Mouse (Mus musculus) forebrain, embryonic 15.5 days (tissue): ENCODE results near the gene Gm10840. TPM values are rescaled to one million over a fixed set of nuclear protein-coding genes. Genes with fewer than 3 reads are reported as not detected.
"Not testable (repeated sequence)": the region's sequence is repeated elsewhere in the genome, so short reads cannot be mapped to it uniquely, and the experiment has no call there.

Experiments used
- ATAC-seq: fragments of 200-750 bp; cut with Nextera tagmentation; replicated peaks from 2 replicates; pipeline ENCODE4 v1.8.0; 2017; ENCODE audit warnings: mild to moderate bottlenecking, moderate TSS enrichment, moderate library complexity
- H3K27ac ChIP-seq: fragments of 300-500 bp; sonication (generic); replicated peaks from 2 replicates; pipeline ENCODE4 v1.5.1; 2015; ENCODE audit warnings: mild to moderate bottlenecking, inconsistent platforms
- H3K27me3 ChIP-seq: fragments of 300-500 bp; sonication (generic); 2 replicates; pipeline ENCODE4 v1.6.1; 2015; ENCODE audit warnings: inconsistent platforms
- H3K36me3 ChIP-seq: fragments of 300-500 bp; sonication (generic); 2 replicates; pipeline ENCODE4 v1.6.1; 2015; ENCODE audit warnings: mild to moderate bottlenecking, inconsistent platforms
- H3K4me1 ChIP-seq: fragments of 300-500 bp; sonication (generic); 2 replicates; pipeline ENCODE4 v1.6.1; 2015; ENCODE audit warnings: inconsistent platforms
- H3K4me2 ChIP-seq: fragments of 300-500 bp; sonication (generic); replicated peaks from 2 replicates; pipeline ENCODE4 v1.6.1; 2015; ENCODE audit warnings: mild to moderate bottlenecking, inconsistent platforms
- H3K4me3 ChIP-seq: fragments of 300-500 bp; sonication (generic); 2 replicates; pipeline ENCODE4 v1.5.1; 2015; ENCODE audit warnings: mild to moderate bottlenecking, inconsistent platforms
- H3K9ac ChIP-seq: fragments of 300-500 bp; sonication (generic); replicated peaks from 2 replicates; pipeline ENCODE4 v1.6.1; 2015; ENCODE audit warnings: mild to moderate bottlenecking, inconsistent platforms
- H3K9me3 ChIP-seq: fragments of 300-500 bp; sonication (generic); 2 replicates; pipeline ENCODE4 v1.6.1; 2016; ENCODE audit warnings: inconsistent platforms
- WGBS: fragments of 180-500 bp; shearing (Covaris S2); methylation state at CpG from one replicate; pipeline ENCODE4 v1.1.7; 2015; ENCODE audit warnings: mixed read lengths; 5-methylcytosine and 5-hydroxymethylcytosine counted together
- polyA plus RNA-seq: library from polyadenylated mRNA; unstranded; fragments of >200 nt; fragmentation: Nextera tagmentation; extraction: Ambion mirVana; gene quantifications from 2 replicates; pipeline ENCODE4 v1.2.1, GENCODE M21; 2015

Gm10840 gene
- polyA plus RNA-seq, 1 experiment from 2014 or later, result 0.74 TPM

DNA sequence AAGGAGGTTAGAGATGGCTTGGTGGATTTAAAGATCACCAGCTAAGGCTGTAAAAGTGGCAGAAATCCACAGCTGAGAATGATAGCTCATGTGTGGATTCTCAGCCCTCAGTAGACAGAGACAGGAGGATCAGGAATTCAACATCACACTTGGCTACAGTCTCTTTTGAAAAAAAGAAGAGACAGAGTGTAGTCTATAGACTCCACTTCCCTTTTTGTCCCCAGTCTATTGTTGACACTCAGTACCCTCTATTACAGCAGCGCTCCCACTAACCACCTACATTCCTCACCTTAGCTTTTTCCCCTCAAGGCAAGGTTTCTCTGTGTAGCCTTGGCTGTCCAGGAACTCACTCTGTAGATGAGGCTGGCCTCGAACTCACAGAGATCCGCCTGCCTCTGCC is 31.1 kb downstream of the Gm10840 start:
- ATAC-seq, result no peak
- no peaks in the 10 kb centered on the region for H3K9me3 ChIP-seq
- no peak overlapping the region for H3K4me2 ChIP-seq
- no peak overlapping the region for H3K4me3 ChIP-seq
- H3K4me1 ChIP-seq, result peaks cover 13% of the 10 kb centered on the region
- H3K27me3 ChIP-seq, result no peaks in the 10 kb centered on the region
- peaks cover 5% of the 10 kb centered on the region; the same call in 1 of the 2 replicates for H3K36me3 ChIP-seq
- H3K27ac ChIP-seq, result no peak overlapping the region
- no peak overlapping the region for H3K9ac ChIP-seq
- 97% methylated on average over 3 of the region's 3 CpGs for WGBS

DNA sequence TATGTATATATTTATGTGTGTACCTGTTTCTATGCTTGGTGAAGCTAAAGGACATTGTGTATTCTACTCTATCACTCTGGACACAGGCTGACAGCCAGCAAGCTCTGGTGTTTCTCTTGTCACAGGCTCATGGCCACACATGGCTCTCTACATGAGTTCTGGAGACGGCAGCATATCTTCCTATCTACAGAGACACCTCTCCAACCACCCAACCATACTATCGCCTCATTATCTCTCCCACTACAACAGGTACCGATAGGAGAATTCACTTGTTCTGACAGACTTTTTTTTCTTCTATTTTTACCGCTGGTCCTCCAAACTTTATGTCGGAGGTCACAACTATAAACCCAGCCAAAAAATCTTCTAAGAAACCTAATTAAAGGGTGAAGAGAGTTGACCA is 31.6 kb downstream of the Gm10840 start:
- Histone ChIP-seq H3K4me2 (peak overlapping the region; percentile 66; the same call in 1 of the 2 replicates), H3K36me3 (peaks cover 10% of the 10 kb centered on the region; the same call in 1 of the 2 replicates), H3K4me3 (peak overlapping the region; percentile 79), H3K27me3 (no peaks in the 10 kb centered on the region), H3K9me3 (no peaks in the 10 kb centered on the region), H3K4me1 (peaks cover 13% of the 10 kb centered on the region), H3K27ac (no peak overlapping the region), H3K9ac (no peak overlapping the region)
- 89% methylated on average over 5 of the region's 5 CpGs for WGBS
- no peak for ATAC-seq

DNA sequence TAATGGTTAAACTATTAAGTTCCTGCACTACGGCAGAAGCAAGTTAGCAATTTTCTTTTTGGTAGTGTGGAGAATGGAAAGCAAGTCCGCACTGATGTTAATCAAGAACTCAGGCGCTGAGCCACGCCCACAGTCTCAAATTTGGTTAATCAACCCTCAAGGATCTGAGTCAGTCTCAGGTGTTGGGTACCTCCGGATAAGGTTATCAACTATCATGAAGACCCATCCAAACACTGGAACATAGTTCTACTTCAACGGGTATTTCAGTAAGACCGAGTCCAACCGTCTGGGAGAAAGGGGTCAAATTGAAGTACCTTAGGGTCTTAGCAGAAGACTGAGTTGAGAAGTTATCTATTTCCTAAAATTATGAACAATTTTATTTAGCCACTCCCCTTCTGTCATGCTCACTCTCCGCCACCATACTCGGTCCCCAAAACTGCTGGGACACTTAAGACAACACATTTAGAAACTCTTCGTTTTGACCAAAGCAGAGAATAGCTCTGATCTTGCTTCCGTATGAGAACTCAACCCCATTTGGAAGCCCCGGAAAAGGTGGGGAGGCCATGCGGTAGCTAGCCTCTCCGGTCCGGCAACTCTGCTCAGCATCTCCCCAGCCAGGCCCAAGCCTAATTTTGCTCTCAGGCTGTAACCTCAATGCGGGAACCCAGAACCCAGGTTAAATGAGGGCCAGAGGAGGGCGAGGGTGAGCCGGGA is 32.2 kb downstream of the Gm10840 start:
- peak; percentile 36; the same call in 1 of the 2 replicates for ATAC-seq
- H3K4me3 ChIP-seq, result peak overlapping the region; percentile 79
- H3K4me2 ChIP-seq, result peak overlapping the region; percentile 66
- H3K27me3 ChIP-seq, result no peaks in the 10 kb centered on the region
- H3K9ac ChIP-seq, result peak overlapping the region; percentile 84
- no peaks in the 10 kb centered on the region for H3K9me3 ChIP-seq
- peaks cover 13% of the 10 kb centered on the region for H3K4me1 ChIP-seq
- H3K27ac ChIP-seq, result peak overlapping the region; percentile 89
- 9% methylated on average over 19 of the region's 19 CpGs for WGBS
- peaks cover 16% of the 10 kb centered on the region for H3K36me3 ChIP-seq

DNA sequence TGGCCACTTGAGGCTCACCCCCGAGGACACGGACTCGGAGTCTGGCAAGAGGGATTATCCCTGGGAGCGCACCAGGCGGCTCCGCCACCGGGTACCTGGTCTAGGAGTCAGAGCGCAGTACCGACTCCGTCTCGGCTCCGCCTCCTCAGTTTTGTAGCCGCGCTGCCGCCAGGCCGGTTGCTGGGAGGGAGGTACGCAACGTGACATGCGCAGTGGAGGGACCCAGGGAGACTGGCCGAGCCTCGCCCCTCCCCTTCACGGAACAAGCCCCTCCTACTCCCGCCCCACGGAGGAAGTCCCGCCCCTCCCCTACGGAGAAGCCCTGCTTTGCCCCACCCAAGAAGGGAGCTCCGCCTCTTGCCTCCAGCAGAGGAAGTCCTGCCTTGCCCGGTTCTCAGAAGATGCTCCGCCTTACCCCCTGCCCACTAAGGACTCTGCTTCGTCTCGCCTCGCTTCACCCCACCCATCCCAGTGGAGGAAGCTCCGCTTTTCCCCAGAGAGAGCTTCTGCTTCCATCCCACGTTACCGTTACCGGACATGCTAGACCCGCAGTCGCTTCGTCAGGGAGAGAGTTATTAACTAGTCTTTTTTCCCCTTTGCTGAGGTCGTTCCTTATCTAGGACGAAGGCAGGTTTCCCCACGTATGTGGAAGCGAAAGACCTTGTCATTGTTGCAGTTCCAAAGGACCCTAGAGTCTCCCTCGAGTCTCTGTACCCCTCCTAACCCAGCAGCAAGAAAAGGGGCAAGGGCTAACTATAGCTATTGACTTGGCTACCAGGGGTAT is 32.9 kb downstream of the Gm10840 start:
- peak; percentile 97 for ATAC-seq
- Histone ChIP-seq H3K27ac (peak overlapping the region; percentile 89), H3K27me3 (no peaks in the 10 kb centered on the region), H3K9me3 (no peaks in the 10 kb centered on the region), H3K4me3 (peak overlapping the region; percentile 79), H3K9ac (peak overlapping the region; percentile 84), H3K4me2 (peak overlapping the region; percentile 66), H3K4me1 (peaks cover 13% of the 10 kb centered on the region), H3K36me3 (peaks cover 23% of the 10 kb centered on the region)
- WGBS, result under 1% methylated on average over 44 of the region's 44 CpGs

DNA sequence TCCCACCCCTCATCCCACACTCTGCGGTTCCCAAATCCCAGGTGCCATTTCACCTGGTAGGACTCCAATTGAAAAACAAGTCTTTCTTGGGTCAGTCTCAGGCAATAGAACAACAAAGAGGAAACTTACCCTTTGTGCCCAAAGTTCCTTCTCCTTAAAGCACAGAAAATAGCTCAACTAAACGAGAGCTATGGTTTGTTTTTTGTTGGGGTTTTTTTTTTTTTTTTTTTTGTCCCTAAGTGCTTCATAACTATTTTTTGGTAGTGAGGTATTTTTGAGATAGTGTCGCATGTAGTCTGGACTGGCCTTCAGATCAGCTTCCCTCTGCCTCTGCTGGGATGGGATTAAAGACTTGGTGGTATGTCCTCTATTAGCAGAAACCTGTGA is 33.5 kb downstream of the Gm10840 start:
- H3K4me1 ChIP-seq, result peaks cover 13% of the 10 kb centered on the region
- no peak for ATAC-seq
- H3K36me3 ChIP-seq, result peaks cover 28% of the 10 kb centered on the region
- H3K4me2 ChIP-seq, result peak overlapping the region; percentile 57
- no peaks in the 10 kb centered on the region for H3K27me3 ChIP-seq
- peak overlapping the region; percentile 66 for H3K9ac ChIP-seq
- peak overlapping the region; percentile 79 for H3K4me3 ChIP-seq
- H3K9me3 ChIP-seq, result no peaks in the 10 kb centered on the region
- peak overlapping the region; percentile 89 for H3K27ac ChIP-seq
- WGBS, result 45% methylated on average over 3 of the region's 3 CpGs

DNA sequence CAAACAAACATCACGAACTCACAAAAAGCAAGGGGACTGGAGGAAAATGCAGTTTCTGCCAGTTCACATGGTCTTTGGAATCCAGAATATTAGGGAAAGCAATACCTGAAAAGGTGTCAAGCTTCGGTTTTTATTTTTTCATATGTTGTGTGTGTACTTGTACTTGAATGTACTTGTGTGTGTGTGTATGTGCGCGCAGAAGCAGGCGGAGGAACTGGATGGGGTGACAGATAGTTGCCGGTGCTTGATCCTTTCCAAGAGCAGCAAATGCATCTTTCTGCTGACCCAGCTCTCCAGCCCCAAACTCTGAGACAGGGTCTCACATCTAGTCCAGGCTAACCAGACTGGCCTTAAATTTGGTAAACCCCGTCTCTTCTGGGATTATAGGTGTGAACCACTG is 34.2 kb downstream of the Gm10840 start:
- H3K27me3 ChIP-seq, result no peaks in the 10 kb centered on the region
- H3K4me1 ChIP-seq, result peaks cover 13% of the 10 kb centered on the region
- H3K9ac ChIP-seq, result no peak overlapping the region
- no peak overlapping the region for H3K27ac ChIP-seq
- H3K9me3 ChIP-seq, result no peaks in the 10 kb centered on the region
- no peak for ATAC-seq
- no peak overlapping the region for H3K4me3 ChIP-seq
- H3K36me3 ChIP-seq, result peaks cover 30% of the 10 kb centered on the region
- H3K4me2 ChIP-seq, result no peak overlapping the region
- 93% methylated on average over 7 of the region's 7 CpGs for WGBS

DNA sequence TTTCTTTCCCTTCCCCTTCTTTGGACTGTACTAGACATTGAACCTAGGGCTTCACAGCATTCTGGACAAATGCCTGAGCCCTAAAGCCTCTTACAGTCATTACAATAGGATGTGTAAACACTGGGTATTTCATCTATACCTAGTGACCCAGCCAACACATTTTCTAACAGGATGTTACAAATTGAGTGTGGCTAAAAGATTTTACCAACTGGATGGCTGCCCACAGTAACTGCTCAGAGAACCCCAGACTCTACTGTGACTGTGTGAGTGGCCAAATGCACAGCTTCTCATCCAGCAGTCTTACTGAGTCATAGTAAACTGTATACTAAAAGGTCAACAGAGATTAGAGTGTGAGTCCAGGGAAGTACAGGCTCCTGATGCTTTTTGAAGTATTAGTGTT is 34.7 kb downstream of the Gm10840 start:
- no peak overlapping the region for H3K9ac ChIP-seq
- H3K4me2 ChIP-seq, result no peak overlapping the region
- no peaks in the 10 kb centered on the region for H3K27me3 ChIP-seq
- peaks cover 13% of the 10 kb centered on the region for H3K4me1 ChIP-seq
- no peak overlapping the region for H3K4me3 ChIP-seq
- H3K36me3 ChIP-seq, result peaks cover 34% of the 10 kb centered on the region
- ATAC-seq, result no peak
- H3K27ac ChIP-seq, result no peak overlapping the region
- H3K9me3 ChIP-seq, result no peaks in the 10 kb centered on the region

DNA sequence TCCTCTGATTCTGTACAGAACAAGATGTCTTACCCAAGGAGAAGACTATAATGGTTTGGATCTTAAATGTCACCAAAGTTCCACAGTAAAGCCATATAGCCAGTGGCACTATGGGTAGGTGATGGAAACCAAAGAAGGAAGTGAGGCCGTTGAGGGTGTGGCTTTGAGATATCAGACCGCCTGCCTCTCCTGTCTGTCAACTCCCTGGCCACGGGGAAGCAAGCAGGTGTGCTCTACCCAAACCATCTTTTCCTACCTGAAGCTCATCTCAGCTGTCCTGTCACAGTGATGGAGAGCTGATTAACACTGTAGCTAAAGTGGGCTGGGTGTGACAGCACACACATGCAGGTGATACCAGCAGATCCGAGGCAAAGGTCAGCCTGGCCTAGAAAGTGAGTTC is 37.6 kb downstream of the Gm10840 start:
- WGBS, result 92% methylated on average over 4 of the region's 4 CpGs
- H3K4me1 ChIP-seq, result peaks cover 4% of the 10 kb centered on the region
- H3K27me3 ChIP-seq, result no peaks in the 10 kb centered on the region
- H3K9me3 ChIP-seq, result no peaks in the 10 kb centered on the region
- no peak overlapping the region for H3K9ac ChIP-seq
- H3K4me2 ChIP-seq, result no peak overlapping the region
- H3K36me3 ChIP-seq, result peaks cover 61% of the 10 kb centered on the region
- H3K27ac ChIP-seq, result no peak overlapping the region
- ATAC-seq, result no peak
- H3K4me3 ChIP-seq, result no peak overlapping the region

DNA sequence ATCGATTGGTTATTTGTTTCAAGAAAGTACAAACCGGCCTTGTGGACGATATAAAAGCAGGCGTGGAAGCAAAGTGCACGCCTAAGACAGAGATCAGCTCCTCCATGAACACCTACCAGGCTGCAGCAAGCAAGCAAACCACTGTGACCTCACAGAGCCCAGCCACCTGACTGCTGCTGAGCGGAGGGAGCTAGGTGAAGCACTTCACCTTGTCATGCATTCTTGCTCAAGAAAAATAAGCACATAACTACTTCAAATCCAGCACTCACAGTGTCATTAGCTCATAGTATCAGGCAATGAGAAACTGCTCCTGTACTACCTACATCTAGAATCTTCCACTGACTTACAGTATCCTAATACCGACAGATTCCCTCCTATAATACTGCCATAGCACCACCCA is 39.3 kb downstream of the Gm10840 start:
- not testable (repeated sequence) for H3K4me1 ChIP-seq, H3K4me3 ChIP-seq, H3K9me3 ChIP-seq, H3K4me2 ChIP-seq, ATAC-seq, H3K27ac ChIP-seq, H3K9ac ChIP-seq, H3K27me3 ChIP-seq
- peaks cover 76% of the 10 kb centered on the region for H3K36me3 ChIP-seq
- 97% methylated on average over 7 of the region's 7 CpGs for WGBS

DNA sequence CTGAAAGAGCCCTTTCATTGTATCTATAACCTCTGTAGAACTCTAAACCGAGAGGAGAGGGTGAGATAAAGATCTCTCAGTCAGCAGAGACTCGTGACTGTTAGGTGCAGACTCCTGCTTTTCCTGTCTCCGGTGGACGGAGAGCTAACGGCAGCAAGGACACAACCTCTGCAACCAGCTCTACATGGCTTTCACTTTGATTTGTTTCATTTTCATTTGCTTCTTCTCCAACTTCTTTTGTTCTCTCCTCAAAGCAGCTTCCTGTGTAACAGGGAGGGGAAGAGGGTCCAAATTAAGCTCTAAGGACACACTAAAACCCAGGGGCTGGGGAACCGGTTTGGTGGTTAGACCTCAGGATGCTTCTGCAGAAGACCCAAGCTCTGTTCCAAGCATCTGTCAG is 40.1 kb downstream of the Gm10840 start:
- Histone ChIP-seq H3K4me3 (no peak overlapping the region), H3K9me3 (no peaks in the 10 kb centered on the region), H3K4me2 (no peak overlapping the region), H3K36me3 (peaks cover 83% of the 10 kb centered on the region), H3K27me3 (no peaks in the 10 kb centered on the region), H3K27ac (no peak overlapping the region), H3K9ac (no peak overlapping the region), H3K4me1 (no peaks in the 10 kb centered on the region)
- WGBS, result 83% methylated on average over 6 of the region's 6 CpGs
- ATAC-seq, result no peak

DNA sequence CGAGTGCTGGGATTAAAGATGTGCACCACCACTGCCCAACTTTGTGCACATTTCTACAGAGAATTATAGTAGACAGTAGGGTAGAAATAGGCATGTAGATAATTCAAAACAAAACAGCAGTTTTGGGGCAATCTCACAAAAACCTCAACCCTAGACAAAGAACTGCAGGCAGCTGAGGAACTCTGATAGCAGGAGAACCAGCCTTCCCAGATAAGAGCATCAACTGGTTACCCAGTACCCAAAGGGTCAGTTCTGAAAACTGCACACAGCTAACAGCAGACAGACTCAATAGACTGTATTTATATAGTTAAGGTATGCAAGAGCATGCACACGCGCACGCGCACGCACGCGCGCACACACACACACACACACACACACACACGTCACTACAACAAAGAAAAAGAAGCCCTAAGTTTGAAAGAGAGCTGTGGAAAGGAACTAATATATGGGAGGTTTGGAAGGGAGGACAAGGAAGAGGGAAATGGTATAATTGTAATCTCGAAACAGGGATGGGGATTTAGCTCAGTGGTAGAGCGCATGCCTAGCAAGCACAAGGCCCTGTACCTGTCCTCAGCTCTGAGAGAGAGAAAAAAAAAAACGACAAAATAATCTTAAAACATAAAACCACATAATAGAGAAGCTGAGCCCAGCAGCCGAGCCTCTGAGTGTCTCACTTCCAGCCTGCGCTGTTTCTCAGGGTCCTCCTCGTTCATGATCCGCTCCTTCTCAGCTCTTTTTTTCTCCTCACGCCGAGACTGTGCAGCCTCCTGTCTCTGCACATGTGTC is 40.9 kb downstream of the Gm10840 start:
- WGBS, result 94% methylated on average over 19 of the region's 19 CpGs
- H3K27me3 ChIP-seq, result no peaks in the 10 kb centered on the region
- no peak for ATAC-seq

DNA sequence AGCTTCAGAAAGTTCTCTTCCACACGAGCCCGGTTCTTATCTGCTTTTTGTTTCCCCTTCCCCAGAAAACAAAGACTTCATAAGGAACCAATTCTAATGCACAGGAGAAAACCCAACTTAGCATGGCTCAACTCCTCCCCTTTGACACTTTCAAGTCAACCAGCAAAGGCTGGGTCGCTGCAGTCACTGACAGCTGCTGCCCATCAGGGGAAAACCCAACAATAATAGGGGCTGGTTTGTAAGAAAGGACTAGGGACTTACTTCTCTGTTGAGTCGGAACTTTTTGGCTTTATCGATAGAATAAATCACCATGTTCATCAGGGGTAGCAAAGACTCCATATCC is 41.4 kb downstream of the Gm10840 start, which contains the start of gene Strada:
Strada (minus strand) TSS at position 46 of the 343 bp plus-strand sequence.
- Histone ChIP-seq H3K4me3 (no peak within 1 kb of the TSS), H3K9ac (no peak within 1 kb of the TSS), H3K27ac (no peak within 1 kb of the TSS), H3K4me2 (no peak within 1 kb of the TSS), H3K36me3 (peaks cover 89% of the 10 kb centered on the region), H3K4me1 (no peaks in the 10 kb centered on the region), H3K9me3 (no peaks in the 10 kb centered on the region), H3K27me3 (no peaks in the 10 kb centered on the region)
- WGBS, result 90% methylated on average over 5 of the region's 5 CpGs
- ATAC-seq, result no peak

More for the DNA sequence above, 40.9 kb downstream of the Gm10840 start:
- Histone ChIP-seq H3K36me3 (peaks cover 86% of the 10 kb centered on the region), H3K9ac (no peak overlapping the region), H3K4me1 (no peaks in the 10 kb centered on the region), H3K4me2 (no peak overlapping the region), H3K27ac (no peak overlapping the region), H3K9me3 (no peaks in the 10 kb centered on the region), H3K4me3 (no peak overlapping the region)
